Mouse (Mus musculus) liver, adult 2 months (tissue): ENCODE data around the gene Hnrnpa0.

Experiments
- CTCF ChIP-seq: fragments of 200-500 bp; IDR thresholded peaks from 2 replicates; pipeline ENCODE4 v1.5.1; 2011; ENCODE audit warnings: low read depth, low read length, control low read depth
- POLR2A ChIP-seq: fragments of 200-500 bp; IDR thresholded peaks from 2 replicates; pipeline ENCODE4 v1.6.1; 2011; ENCODE audit warnings: low read length, control low read depth; ENCODE audit not compliant: insufficient read depth; ENCODE audit errors: extremely low read depth

DNA sequence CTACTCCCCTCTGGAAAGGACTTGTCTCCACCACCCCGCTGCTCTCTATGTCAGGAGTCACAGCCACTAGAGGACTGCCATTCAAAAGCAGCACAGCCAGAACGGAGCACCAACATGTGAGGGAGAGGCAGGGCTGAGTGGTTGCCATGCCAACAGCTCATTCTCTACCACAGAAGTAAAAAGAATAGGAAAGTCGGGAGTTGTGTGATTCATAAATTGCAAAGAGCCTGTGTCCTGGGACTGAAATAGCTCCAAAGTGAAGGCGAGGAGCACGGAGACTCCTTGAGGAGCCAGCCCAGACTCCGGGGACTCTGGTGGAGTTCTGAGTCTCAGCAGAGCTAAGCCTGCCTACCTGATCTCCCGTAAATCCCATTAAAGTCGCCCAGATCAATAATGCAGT is 37.7 kb downstream of the Hnrnpa0 start:
- TF ChIP-seq POLR2A (no peak), CTCF (no peak)
